Mouse (Mus musculus) olfactory bulb, adult 2 months (tissue): Measurements from ENCODE around the gene Nav2. TPM values are rescaled to one million over a fixed set of nuclear protein-coding genes. Genes with fewer than 3 reads are reported as not detected.

Experiments used
- H3K27ac ChIP-seq: fragments of 200-500 bp; 2 replicates; pipeline ENCODE4 v1.5.1; 2012; ENCODE audit warnings: low read depth, low read length; ENCODE audit not compliant: insufficient read depth
- H3K4me1 ChIP-seq: fragments of 200-500 bp; 2 replicates; pipeline ENCODE4 v1.6.1; 2012; ENCODE audit warnings: low read length; ENCODE audit not compliant: control insufficient read depth, insufficient read depth
- H3K4me3 ChIP-seq: fragments of 200-500 bp; 2 replicates; pipeline ENCODE4 v1.5.1; 2012; ENCODE audit warnings: mild to moderate bottlenecking, low read depth, low read length, moderate library complexity; ENCODE audit not compliant: insufficient read depth
- CTCF ChIP-seq: fragments of 200-500 bp; IDR thresholded peaks from 2 replicates; pipeline ENCODE4 v1.5.1; 2012; ENCODE audit warnings: low read depth, mild to moderate bottlenecking, low read length, moderate library complexity; ENCODE audit not compliant: insufficient read depth
- POLR2A ChIP-seq: fragments of 200-500 bp; IDR thresholded peaks from 2 replicates; pipeline ENCODE4 v1.6.1; 2012; ENCODE audit warnings: mild to moderate bottlenecking, low read depth, low read length, moderate library complexity; ENCODE audit not compliant: insufficient read depth
- WGBS: fragments of 180-500 bp; shearing (Covaris S2); methylation state at CpG from one replicate; pipeline ENCODE4 v1.1.7; 2018; 5-methylcytosine and 5-hydroxymethylcytosine counted together
- polyA plus RNA-seq: library from polyadenylated mRNA; stranded (reverse); fragments of >200 nt; gene quantifications from 2 replicates; pipeline ENCODE4 v1.2.4, GENCODE M21; 2012; ENCODE audit warnings: low replicate concordance; ENCODE audit not compliant: missing spikeins, insufficient read depth, insufficient read length

The Nav2 gene
- polyA plus RNA-seq, 1 experiment: 57.3 TPM

- H3K27ac ChIP-seq: no peak overlapping the region
- WGBS: 46% methylated on average over 13 of the region's 13 CpGs
- peaks cover 9% of the 10 kb centered on the region for H3K4me1 ChIP-seq
- TF ChIP-seq CTCF (peak; percentile 46), POLR2A (no peak)
- no peak overlapping the region for H3K4me3 ChIP-seq
These were observed 692.9 kb downstream of the Nav2 start for GRCm38 (mm10) chr7:49601191-49601975.

GRCm38 (mm10) chr7:49604244-49604643, 695.7 kb downstream of the Nav2 start:
- Histone ChIP-seq H3K4me3 (no peak overlapping the region), H3K27ac (no peak overlapping the region), H3K4me1 (peaks cover 20% of the 10 kb centered on the region)
- 92% methylated on average over 14 of the region's 14 CpGs for WGBS
- no peak for TF ChIP-seq CTCF
- no peak for TF ChIP-seq POLR2A

GRCm38 (mm10) chr7:49604965-49605795, 696.7 kb downstream of the Nav2 start:
- WGBS: 87% methylated on average over 15 of the region's 15 CpGs
- Histone ChIP-seq H3K4me1 (peaks cover 16% of the 10 kb centered on the region), H3K27ac (no peak overlapping the region)

GRCm38 (mm10) chr7:49616258-49616735, 707.8 kb downstream of the Nav2 start:
- 9% methylated on average over 7 of the region's 7 CpGs for WGBS
- Histone ChIP-seq H3K27ac (no peak overlapping the region), H3K4me1 (no peaks in the 10 kb centered on the region), H3K4me3 (no peak overlapping the region)
- peak; percentile 37; the same call in 1 of the 2 replicates for TF ChIP-seq CTCF
- TF ChIP-seq POLR2A: no peak

More at GRCm38 (mm10) chr7:49604965-49605795, 696.7 kb downstream of the Nav2 start:
- H3K4me3 ChIP-seq: no peak overlapping the region
- TF ChIP-seq POLR2A (no peak), CTCF (no peak)

GRCm38 (mm10) chr7:49617087-49617486, 708.6 kb downstream of the Nav2 start:
- 76% methylated on average over 4 of the region's 4 CpGs for WGBS
- TF ChIP-seq CTCF (no peak), POLR2A (no peak)
- no peak overlapping the region for H3K4me3 ChIP-seq
- no peaks in the 10 kb centered on the region for H3K4me1 ChIP-seq
- H3K27ac ChIP-seq: no peak overlapping the region

- Histone ChIP-seq H3K4me1 (no peaks in the 10 kb centered on the region), H3K4me3 (no peak overlapping the region), H3K27ac (no peak overlapping the region)
- 87% methylated on average over 1 of the region's 1 CpGs for WGBS
- no peak for TF ChIP-seq POLR2A
- TF ChIP-seq CTCF: no peak
These were observed 711.6 kb downstream of the Nav2 start for GRCm38 (mm10) chr7:49620160-49620559.

GRCm38 (mm10) chr7:49631885-49632284, 723.4 kb downstream of the Nav2 start:
- peaks cover 4% of the 10 kb centered on the region; the same call in 1 of the 2 replicates for H3K4me1 ChIP-seq
- 17% methylated on average over 9 of the region's 9 CpGs for WGBS
- H3K27ac ChIP-seq: no peak overlapping the region
- TF ChIP-seq CTCF (no peak), POLR2A (no peak)
- no peak overlapping the region for H3K4me3 ChIP-seq

- H3K27ac ChIP-seq: no peak overlapping the region
- H3K4me3 ChIP-seq: no peak overlapping the region
- WGBS: 6% methylated on average over 24 of the region's 24 CpGs
- no peak for TF ChIP-seq CTCF
- no peak for TF ChIP-seq POLR2A
- H3K4me1 ChIP-seq: peaks cover 4% of the 10 kb centered on the region; the same call in 1 of the 2 replicates
These were observed 723.9 kb downstream of the Nav2 start for GRCm38 (mm10) chr7:49632391-49632790.
